8 mouse cellular contexts compared by ENCODE assay signal in genomic region chr6:61430881-61431725, GRCm38 (mm10).
A peak's percentile ranks its signal among the peaks of the same experiment; 100 is the strongest.
DNase-seq lines count a peak whose midpoint lies in the region; ATAC-seq and TF ChIP-seq lines count a peak whose summit lies in the region.

No protein-coding gene starts in this region.

- H3K4me2 ChIP-seq in forebrain, embryonic 16.5 days (ENCODE audit: low read length), result no peak overlapping the region
- no peak overlapping the region for H3K4me2 ChIP-seq in neural tube, embryonic 13.5 days

- H3K27ac ChIP-seq in ES-Bruce4 (ENCODE audit: insufficient read depth, low read length), result no peak overlapping the region
- H3K27ac ChIP-seq in brown adipose tissue, adult 24 weeks (replicated peaks; ENCODE audit: low read depth, low read length), result peak overlapping the region; percentile 24; the same call in 1 of the 2 replicates
- H3K27ac ChIP-seq in forebrain, embryonic 16.5 days (ENCODE audit: low read length), result peak overlapping the region; percentile 16; the same call in 1 of the 2 replicates
- H3K27ac ChIP-seq in neural tube, embryonic 13.5 days (replicated peaks), result peak overlapping the region; percentile 35; the same call in 1 of the 2 replicates

- peak; percentile 59; the same call in 1 of the 2 replicates for ATAC-seq in forebrain, embryonic 16.5 days
- ATAC-seq in neural tube, embryonic 13.5 days (ENCODE audit: low read depth), result no peak

- DNase-seq in kidney, adult 9 months, result peak; percentile 53
- no peak for DNase-seq in layer of hippocampus, adult 11-12 months (ENCODE audit: low spot score)
- no peak for DNase-seq in B cell, adult 2 months
- DNase-seq in thymus, postnatal 4 days, result no peak

- no peaks in the 10 kb centered on the region for H3K36me3 ChIP-seq in ES-Bruce4 (ENCODE audit: control insufficient read depth, insufficient read depth, low read length, poor library complexity, severe bottlenecking)
- no peaks in the 10 kb centered on the region for H3K36me3 ChIP-seq in forebrain, embryonic 16.5 days (ENCODE audit: control insufficient read depth, insufficient read depth)
- H3K36me3 ChIP-seq in neural tube, embryonic 13.5 days, result no peaks in the 10 kb centered on the region

- no peak overlapping the region for H3K9ac ChIP-seq in ES-Bruce4 (ENCODE audit: low read depth, poor library complexity, severe bottlenecking)
- H3K9ac ChIP-seq in forebrain, embryonic 16.5 days (replicated peaks; ENCODE audit: low read depth, low read length), result no peak overlapping the region
- no peak overlapping the region for H3K9ac ChIP-seq in neural tube, embryonic 13.5 days

- no peaks in the 10 kb centered on the region for H3K27me3 ChIP-seq in ES-Bruce4 (ENCODE audit: control insufficient read depth, insufficient read depth, low read length, poor library complexity, severe bottlenecking)
- no peaks in the 10 kb centered on the region for H3K27me3 ChIP-seq in forebrain, embryonic 16.5 days (replicated peaks; ENCODE audit: control insufficient read depth, insufficient read depth, low read length)
- no peaks in the 10 kb centered on the region for H3K27me3 ChIP-seq in neural tube, embryonic 13.5 days

- TF ChIP-seq POLR2A in ES-Bruce4 (IDR thresholded peaks at IDR 0.05; ENCODE audit: insufficient read depth, low read length), result no peak

- TF ChIP-seq EP300 in ES-Bruce4 (IDR thresholded peaks at IDR 0.05; ENCODE audit: insufficient read depth, low read depth, low read length), result 0 out of 2 replicates have a peak, but pooled peaks have one; percentile 47

- WGBS in forebrain, embryonic 16.5 days, result 10% methylated on average over 5 of the region's 5 CpGs
- WGBS in neural tube, embryonic 13.5 days, result 23% methylated on average over 5 of the region's 5 CpGs

- no peak for TF ChIP-seq CTCF in ES-Bruce4 (IDR thresholded peaks at IDR 0.05; ENCODE audit: low read depth, low read length)

- no peaks in the 10 kb centered on the region for H3K9me3 ChIP-seq in ES-Bruce4 (replicated peaks; ENCODE audit: control insufficient read depth, insufficient read depth, low read length, poor library complexity, severe bottlenecking)
- no peaks in the 10 kb centered on the region for H3K9me3 ChIP-seq in forebrain, embryonic 16.5 days (ENCODE audit: control insufficient read depth, low read length)
- no peaks in the 10 kb centered on the region for H3K9me3 ChIP-seq in neural tube, embryonic 13.5 days

- no peak overlapping the region for H3K4me3 ChIP-seq in ES-Bruce4 (ENCODE audit: low read depth, low read length)
- H3K4me3 ChIP-seq in brown adipose tissue, adult 24 weeks (ENCODE audit: insufficient read depth, low read depth, low read length), result no peak overlapping the region
- H3K4me3 ChIP-seq in forebrain, embryonic 16.5 days (replicated peaks; ENCODE audit: low read length), result no peak overlapping the region
- no peak overlapping the region for H3K4me3 ChIP-seq in neural tube, embryonic 13.5 days

- H3K4me1 ChIP-seq in ES-Bruce4 (ENCODE audit: control insufficient read depth, insufficient read depth, low read length), result no peaks in the 10 kb centered on the region
- H3K4me1 ChIP-seq in brown adipose tissue, adult 24 weeks (ENCODE audit: control insufficient read depth, insufficient read depth, insufficient read length, low read length), result peaks cover 5% of the 10 kb centered on the region; the same call in 1 of the 2 replicates
- H3K4me1 ChIP-seq in forebrain, embryonic 16.5 days (replicated peaks; ENCODE audit: control insufficient read depth, insufficient read depth, low read length), result peaks cover 9% of the 10 kb centered on the region; the same call in 1 of the 2 replicates
- 0 out of 2 replicates have a peak, but pooled peaks cover 8% of the 10 kb centered on the region for H3K4me1 ChIP-seq in neural tube, embryonic 13.5 days (replicated peaks)
